Mouse (Mus musculus) testis, adult 2 months (tissue): ENCODE data around the gene Cmip.

Experiments
- CTCF ChIP-seq: fragments of 200-500 bp; IDR thresholded peaks from 2 replicates; pipeline ENCODE4 v1.5.1; 2012; ENCODE audit warnings: low read depth, mild to moderate bottlenecking, inconsistent platforms, low read length, moderate library complexity; ENCODE audit not compliant: control insufficient read depth, insufficient read depth, insufficient replicate concordance
- POLR2A ChIP-seq: fragments of 200-500 bp; IDR thresholded peaks from 2 replicates; pipeline ENCODE4 v1.6.1; 2012; ENCODE audit warnings: low read depth, mild to moderate bottlenecking, inconsistent platforms, low read length, moderate library complexity; ENCODE audit not compliant: control insufficient read depth

DNA sequence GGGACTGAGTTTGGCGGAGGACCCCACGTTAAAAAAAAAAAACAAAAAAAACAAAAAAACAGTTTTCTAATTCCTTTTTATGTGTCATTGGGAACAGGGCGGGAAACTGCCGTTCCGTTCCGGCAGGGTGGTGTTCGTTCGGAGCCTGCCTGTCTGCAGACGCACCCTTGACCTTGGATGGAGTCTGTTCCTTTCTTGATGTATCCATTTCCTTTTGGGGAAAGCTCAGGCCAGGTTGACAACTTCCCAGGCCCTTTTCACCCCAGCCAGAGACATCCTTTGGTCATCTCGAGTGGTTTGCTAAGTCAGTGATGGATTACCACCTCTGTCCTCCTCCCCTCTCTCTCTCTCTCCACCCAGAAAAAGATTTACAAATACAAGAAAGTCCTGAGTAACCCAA, 154.0 kb downstream of the Cmip start:
- TF ChIP-seq CTCF (no peak), POLR2A (no peak)
